Mouse (Mus musculus): ENCODE measurements around the gene Ltbp1. TPM values are rescaled to one million over a fixed set of nuclear protein-coding genes. Genes with fewer than 3 reads are reported as not detected.

The Ltbp1 gene
- polyA plus RNA-seq, 1 experiment, result 12.2 TPM

- TF ChIP-seq CTCF (IDR thresholded peaks at IDR 0.05; ENCODE audit: extremely low read depth, insufficient read length, insufficient replicate concordance, low read depth, low read length) (no peak), POLR2A (IDR thresholded peaks at IDR 0.05; ENCODE audit: low read depth, low read length) (no peak)
- H3K36me3 ChIP-seq (ENCODE audit: control insufficient read depth, insufficient read depth, low read length), result no peaks in the 10 kb centered on the region
Measured at GRCm38 (mm10) chr17:75434152-75434551, 428.8 kb downstream of the Ltbp1 start.

GRCm38 (mm10) chr17:75434871-75435270, 429.5 kb downstream of the Ltbp1 start:
- no peaks in the 10 kb centered on the region for H3K27me3 ChIP-seq (ENCODE audit: control insufficient read depth, insufficient read depth, low read length)
- H3K4me3 ChIP-seq (ENCODE audit: low read depth, low read length), result no peak overlapping the region
- H3K27ac ChIP-seq (ENCODE audit: insufficient read depth, low read depth, low read length), result no peak overlapping the region
- TF ChIP-seq POLR2A (IDR thresholded peaks at IDR 0.05; ENCODE audit: low read depth, low read length) (no peak), CTCF (IDR thresholded peaks at IDR 0.05; ENCODE audit: extremely low read depth, insufficient read length, insufficient replicate concordance, low read depth, low read length) (no peak)
- H3K36me3 ChIP-seq (ENCODE audit: control insufficient read depth, insufficient read depth, low read length), result no peaks in the 10 kb centered on the region
- H3K4me1 ChIP-seq (ENCODE audit: control insufficient read depth, insufficient read depth, insufficient read length, low read length), result no peaks in the 10 kb centered on the region
- 87% methylated on average over 3 of the region's 3 CpGs for WGBS

More at GRCm38 (mm10) chr17:75434152-75434551, 428.8 kb downstream of the Ltbp1 start:
- Histone ChIP-seq H3K27me3 (ENCODE audit: control insufficient read depth, insufficient read depth, low read length) (no peaks in the 10 kb centered on the region), H3K27ac (ENCODE audit: insufficient read depth, low read depth, low read length) (no peak overlapping the region), H3K4me1 (ENCODE audit: control insufficient read depth, insufficient read depth, insufficient read length, low read length) (no peaks in the 10 kb centered on the region), H3K4me3 (ENCODE audit: low read depth, low read length) (no peak overlapping the region)
- 87% methylated on average over 2 of the region's 2 CpGs for WGBS

GRCm38 (mm10) chr17:75435599-75435998, 430.2 kb downstream of the Ltbp1 start, which contains the start of gene Rasgrp3:
Gene Rasgrp3, plus strand, starts transcription at chr17:75435896.
- Histone ChIP-seq H3K27ac (ENCODE audit: insufficient read depth, low read depth, low read length) (peak within 1 kb of the TSS; percentile 65; the same call in 1 of the 2 replicates), H3K4me1 (ENCODE audit: control insufficient read depth, insufficient read depth, insufficient read length, low read length) (no peaks in the 10 kb centered on the region), H3K4me3 (ENCODE audit: low read depth, low read length) (peak within 1 kb of the TSS; percentile 31; the same call in 1 of the 2 replicates), H3K27me3 (ENCODE audit: control insufficient read depth, insufficient read depth, low read length) (no peaks in the 10 kb centered on the region), H3K36me3 (ENCODE audit: control insufficient read depth, insufficient read depth, low read length) (no peaks in the 10 kb centered on the region)
- 67% methylated on average over 6 of the region's 6 CpGs for WGBS
- TF ChIP-seq POLR2A (IDR thresholded peaks at IDR 0.05; ENCODE audit: low read depth, low read length) (no peak), CTCF (IDR thresholded peaks at IDR 0.05; ENCODE audit: extremely low read depth, insufficient read length, insufficient replicate concordance, low read depth, low read length) (no peak)

GRCm38 (mm10) chr17:75436095-75436494, 430.7 kb downstream of the Ltbp1 start:
- Histone ChIP-seq H3K27ac (ENCODE audit: insufficient read depth, low read depth, low read length) (peak overlapping the region; percentile 65; the same call in 1 of the 2 replicates), H3K4me1 (ENCODE audit: control insufficient read depth, insufficient read depth, insufficient read length, low read length) (no peaks in the 10 kb centered on the region), H3K4me3 (ENCODE audit: low read depth, low read length) (peak overlapping the region; percentile 31; the same call in 1 of the 2 replicates), H3K36me3 (ENCODE audit: control insufficient read depth, insufficient read depth, low read length) (no peaks in the 10 kb centered on the region), H3K27me3 (ENCODE audit: control insufficient read depth, insufficient read depth, low read length) (no peaks in the 10 kb centered on the region)
- TF ChIP-seq CTCF (IDR thresholded peaks at IDR 0.05; ENCODE audit: extremely low read depth, insufficient read length, insufficient replicate concordance, low read depth, low read length) (no peak), POLR2A (IDR thresholded peaks at IDR 0.05; ENCODE audit: low read depth, low read length) (no peak)
- 73% methylated on average over 8 of the region's 8 CpGs for WGBS

GRCm38 (mm10) chr17:75436819-75437218, 431.5 kb downstream of the Ltbp1 start:
- Histone ChIP-seq H3K27ac (ENCODE audit: insufficient read depth, low read depth, low read length) (no peak overlapping the region), H3K27me3 (ENCODE audit: control insufficient read depth, insufficient read depth, low read length) (no peaks in the 10 kb centered on the region), H3K36me3 (ENCODE audit: control insufficient read depth, insufficient read depth, low read length) (no peaks in the 10 kb centered on the region), H3K4me3 (ENCODE audit: low read depth, low read length) (no peak overlapping the region), H3K4me1 (ENCODE audit: control insufficient read depth, insufficient read depth, insufficient read length, low read length) (no peaks in the 10 kb centered on the region)
- 70% methylated on average over 6 of the region's 6 CpGs for WGBS
- no peak for TF ChIP-seq POLR2A (IDR thresholded peaks at IDR 0.05; ENCODE audit: low read depth, low read length)
- TF ChIP-seq CTCF (IDR thresholded peaks at IDR 0.05; ENCODE audit: extremely low read depth, insufficient read length, insufficient replicate concordance, low read depth, low read length), result no peak

- WGBS, result 72% methylated on average over 11 of the region's 11 CpGs
Measured at GRCm38 (mm10) chr17:75437239-75437750, 431.9 kb downstream of the Ltbp1 start.

GRCm38 (mm10) chr17:75438162-75438561, 432.8 kb downstream of the Ltbp1 start:
- Histone ChIP-seq H3K27ac (ENCODE audit: insufficient read depth, low read depth, low read length) (no peak overlapping the region), H3K4me3 (ENCODE audit: low read depth, low read length) (no peak overlapping the region), H3K27me3 (ENCODE audit: control insufficient read depth, insufficient read depth, low read length) (no peaks in the 10 kb centered on the region), H3K36me3 (ENCODE audit: control insufficient read depth, insufficient read depth, low read length) (no peaks in the 10 kb centered on the region), H3K4me1 (ENCODE audit: control insufficient read depth, insufficient read depth, insufficient read length, low read length) (no peaks in the 10 kb centered on the region)
- TF ChIP-seq CTCF (IDR thresholded peaks at IDR 0.05; ENCODE audit: extremely low read depth, insufficient read length, insufficient replicate concordance, low read depth, low read length) (no peak), POLR2A (IDR thresholded peaks at IDR 0.05; ENCODE audit: low read depth, low read length) (no peak)
- 41% methylated on average over 5 of the region's 5 CpGs for WGBS

More at GRCm38 (mm10) chr17:75437239-75437750, 431.9 kb downstream of the Ltbp1 start:
- H3K27me3 ChIP-seq (ENCODE audit: control insufficient read depth, insufficient read depth, low read length), result no peaks in the 10 kb centered on the region
- no peak for TF ChIP-seq POLR2A (IDR thresholded peaks at IDR 0.05; ENCODE audit: low read depth, low read length)
- TF ChIP-seq CTCF (IDR thresholded peaks at IDR 0.05; ENCODE audit: extremely low read depth, insufficient read length, insufficient replicate concordance, low read depth, low read length), result no peak
- no peaks in the 10 kb centered on the region for H3K36me3 ChIP-seq (ENCODE audit: control insufficient read depth, insufficient read depth, low read length)
- H3K27ac ChIP-seq (ENCODE audit: insufficient read depth, low read depth, low read length), result no peak overlapping the region
- H3K4me1 ChIP-seq (ENCODE audit: control insufficient read depth, insufficient read depth, insufficient read length, low read length), result no peaks in the 10 kb centered on the region
- H3K4me3 ChIP-seq (ENCODE audit: low read depth, low read length), result peak overlapping the region; percentile 33; the same call in 1 of the 2 replicates
